Mouse (Mus musculus) stomach, embryonic 16.5 days (tissue): ENCODE results near the gene Msh5. TPM values are rescaled to one million over a fixed set of nuclear protein-coding genes. Genes with fewer than 3 reads are reported as not detected.
"Not testable (repeated sequence)": the region's sequence is repeated elsewhere in the genome, so short reads cannot be mapped to it uniquely, and the experiment has no call there.

Experiments used
- ATAC-seq: fragments of 200-750 bp; cut with Nextera tagmentation; 2 replicates; pipeline ENCODE4 v1.8.0; 2017; ENCODE audit warnings: moderate number of reproducible peaks, moderate TSS enrichment; ENCODE audit not compliant: insufficient read depth, low FRiP score
- H3K27ac ChIP-seq: fragments of 300-500 bp; sonication (generic); 2 replicates; pipeline ENCODE4 v1.5.1; 2014; ENCODE audit warnings: low read length
- H3K27me3 ChIP-seq: fragments of 300-500 bp; sonication (generic); 2 replicates; pipeline ENCODE4 v1.6.1; 2014; ENCODE audit warnings: low read length, control low read depth, mixed read lengths; ENCODE audit not compliant: control insufficient read depth, insufficient read depth
- H3K36me3 ChIP-seq: fragments of 300-500 bp; sonication (generic); 2 replicates; pipeline ENCODE4 v1.6.1; 2014; ENCODE audit warnings: low read length; ENCODE audit not compliant: control insufficient read depth, insufficient read depth
- H3K4me1 ChIP-seq: fragments of 300-500 bp; sonication (generic); 2 replicates; pipeline ENCODE4 v1.6.1; 2014; ENCODE audit warnings: low read length, control low read depth, mixed read lengths; ENCODE audit not compliant: control insufficient read depth, insufficient read depth
- H3K4me2 ChIP-seq: fragments of 300-500 bp; sonication (generic); 2 replicates; pipeline ENCODE4 v1.6.1; 2014; ENCODE audit warnings: low read depth, low read length, mixed read lengths
- H3K4me3 ChIP-seq: fragments of 300-500 bp; sonication (generic); replicated peaks from 2 replicates; pipeline ENCODE4 v1.5.1; 2014; ENCODE audit warnings: mild to moderate bottlenecking, low read length
- H3K9ac ChIP-seq: fragments of 300-500 bp; sonication (generic); 2 replicates; pipeline ENCODE4 v1.6.1; 2014; ENCODE audit warnings: low read length
- H3K9me3 ChIP-seq: fragments of 300-500 bp; sonication (generic); replicated peaks from 2 replicates; pipeline ENCODE4 v1.6.1; 2016; ENCODE audit warnings: low read length, control low read depth; ENCODE audit not compliant: control insufficient read depth
- WGBS: fragments of 180-500 bp; shearing (Covaris S2); extraction: QIAGEN DNeasy Blood & Tissue Kit; methylation state at CpG from one replicate; pipeline ENCODE4 v1.1.7; 2014; 5-methylcytosine and 5-hydroxymethylcytosine counted together
- polyA plus RNA-seq: library from polyadenylated mRNA; unstranded; fragments of >200 nt; fragmentation: Nextera tagmentation; extraction: Ambion mirVana; gene quantifications from 2 replicates; pipeline ENCODE4 v1.2.1, GENCODE M21; 2015

The Msh5 gene
- polyA plus RNA-seq, 1 experiment from 2014 or later: 4.2 TPM

DNA sequence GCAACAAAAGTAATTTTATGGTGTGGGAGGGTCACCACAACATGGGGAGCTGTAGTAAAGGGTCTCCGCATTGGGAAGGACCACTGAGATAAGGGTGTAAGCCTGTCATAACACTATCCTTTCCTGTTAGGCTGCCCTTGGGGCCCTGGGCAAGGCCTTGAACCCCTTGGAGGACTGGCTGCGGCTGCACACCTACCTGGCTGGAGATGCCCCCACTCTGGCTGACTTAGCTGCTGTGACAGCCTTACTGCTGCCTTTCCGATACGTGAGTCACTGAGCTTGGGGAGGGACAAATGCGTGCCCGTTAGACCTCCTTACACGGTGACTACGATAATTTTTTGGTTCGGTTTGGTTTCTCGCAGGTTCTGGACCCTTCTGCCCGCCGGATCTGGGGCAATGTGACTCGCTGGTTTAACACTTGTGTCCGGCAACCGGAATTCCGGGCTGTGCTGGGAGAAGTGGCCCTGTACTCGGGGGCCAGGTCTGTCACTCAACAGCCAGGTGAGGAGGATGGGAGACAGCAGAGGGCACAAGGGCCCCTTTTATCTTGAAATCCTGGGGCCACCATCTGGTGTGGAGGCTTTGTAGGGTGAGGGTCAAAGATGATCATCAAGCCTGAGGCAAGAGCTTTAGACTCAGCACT lies 42.3 kb downstream of the Msh5 start:
- Histone ChIP-seq H3K27me3 (no peaks in the 10 kb centered on the region), H3K9me3 (no peaks in the 10 kb centered on the region), H3K36me3 (peaks cover 22% of the 10 kb centered on the region), H3K4me3 (no peak overlapping the region), H3K4me1 (peaks cover 22% of the 10 kb centered on the region), H3K4me2 (no peak overlapping the region), H3K27ac (no peak overlapping the region), H3K9ac (no peak overlapping the region)
- ATAC-seq: no peak
- WGBS: 93% methylated on average over 17 of the region's 17 CpGs

DNA sequence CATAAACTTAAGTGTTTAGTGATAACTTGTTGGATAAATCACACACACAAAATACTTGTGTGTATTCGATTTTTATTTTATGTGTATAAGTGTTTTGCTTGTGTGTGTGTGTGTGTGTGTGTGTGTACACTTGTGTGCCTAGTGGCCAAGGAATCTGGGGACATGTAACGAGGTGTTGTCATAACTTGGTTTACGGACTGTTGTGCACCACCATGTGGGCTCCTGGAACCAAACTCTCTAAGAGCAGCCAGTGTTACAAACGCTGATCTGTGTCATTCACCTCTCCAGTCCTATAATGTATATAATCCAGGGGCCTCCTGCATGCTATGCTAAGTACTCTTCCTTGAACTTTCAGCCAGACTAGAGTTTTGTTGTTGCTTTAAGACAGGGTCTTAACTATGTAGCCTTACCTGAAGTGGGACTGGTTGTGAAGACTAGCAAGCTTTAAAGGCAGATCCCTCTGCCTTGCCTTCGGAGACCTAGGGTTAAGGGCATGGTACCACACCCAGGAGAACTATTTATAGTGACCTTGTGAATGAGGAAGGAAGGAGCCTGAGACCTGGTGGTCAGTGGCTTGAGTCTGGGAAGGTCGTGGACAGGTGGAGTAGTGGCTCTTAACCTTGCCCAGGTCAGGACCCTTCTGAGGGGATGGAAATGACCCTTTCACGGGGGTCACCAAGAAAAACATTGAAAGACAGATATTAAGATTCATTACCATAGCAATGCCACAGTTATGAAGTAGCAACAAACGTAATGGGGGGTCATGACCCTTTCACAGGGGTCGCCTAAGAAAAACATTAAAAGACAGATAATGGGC lies 43.3 kb downstream of the Msh5 start:
- H3K27me3 ChIP-seq: no peaks in the 10 kb centered on the region
- H3K4me2 ChIP-seq: peak overlapping the region; percentile 98

DNA sequence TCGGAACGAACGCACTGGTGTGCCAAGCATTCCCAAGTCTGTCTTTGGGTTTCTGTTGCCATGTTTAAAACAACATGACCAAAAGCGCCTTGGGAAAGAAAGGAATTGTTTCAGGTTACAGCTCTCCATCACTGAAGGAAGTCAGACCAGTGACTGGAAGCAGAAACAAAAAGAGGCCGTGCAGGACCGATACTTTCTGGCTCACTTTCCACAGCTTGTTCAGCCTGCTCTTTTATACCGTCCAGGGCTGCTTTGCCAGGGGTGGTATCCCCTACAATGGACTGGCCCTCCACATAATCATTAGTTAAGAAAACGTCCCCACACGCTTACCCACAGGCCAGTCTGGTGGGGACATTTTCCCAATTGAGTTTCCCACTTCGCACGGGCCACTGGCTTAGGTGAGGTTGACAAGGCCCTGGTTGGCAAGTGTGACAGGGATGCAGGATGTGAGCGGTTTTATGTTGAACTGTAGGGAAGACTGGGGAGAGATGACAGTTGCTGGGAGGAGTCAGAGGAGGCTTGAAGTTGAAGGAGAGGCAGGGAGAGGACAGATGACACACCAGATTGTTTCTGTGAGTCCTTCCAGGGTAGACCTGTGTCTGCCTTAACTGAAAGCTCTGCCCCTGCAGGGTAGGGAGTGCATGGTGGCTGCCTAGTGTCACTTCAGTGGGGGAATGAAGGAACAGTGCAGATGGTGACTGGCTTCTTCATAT lies 44.2 kb downstream of the Msh5 start:
- Histone ChIP-seq H3K4me2 (peak overlapping the region; percentile 98), H3K27me3 (no peaks in the 10 kb centered on the region), H3K4me3 (peak overlapping the region; percentile 66), H3K9me3 (no peaks in the 10 kb centered on the region), H3K4me1 (peaks cover 36% of the 10 kb centered on the region), H3K9ac (peak overlapping the region; percentile 92), H3K27ac (peak overlapping the region; percentile 97), H3K36me3 (peaks cover 17% of the 10 kb centered on the region)
- no peak for ATAC-seq
- WGBS: 3% methylated on average over 12 of the region's 12 CpGs

More for the DNA sequence above, 43.3 kb downstream of the Msh5 start:
- Histone ChIP-seq H3K27ac (no peak overlapping the region), H3K36me3 (peaks cover 17% of the 10 kb centered on the region), H3K4me1 (peaks cover 31% of the 10 kb centered on the region), H3K4me3 (peak overlapping the region; percentile 66; the same call in 1 of the 2 replicates), H3K9me3 (no peaks in the 10 kb centered on the region), H3K9ac (peak overlapping the region; percentile 92)
- 47% methylated on average over 9 of the region's 9 CpGs for WGBS
- no peak for ATAC-seq

DNA sequence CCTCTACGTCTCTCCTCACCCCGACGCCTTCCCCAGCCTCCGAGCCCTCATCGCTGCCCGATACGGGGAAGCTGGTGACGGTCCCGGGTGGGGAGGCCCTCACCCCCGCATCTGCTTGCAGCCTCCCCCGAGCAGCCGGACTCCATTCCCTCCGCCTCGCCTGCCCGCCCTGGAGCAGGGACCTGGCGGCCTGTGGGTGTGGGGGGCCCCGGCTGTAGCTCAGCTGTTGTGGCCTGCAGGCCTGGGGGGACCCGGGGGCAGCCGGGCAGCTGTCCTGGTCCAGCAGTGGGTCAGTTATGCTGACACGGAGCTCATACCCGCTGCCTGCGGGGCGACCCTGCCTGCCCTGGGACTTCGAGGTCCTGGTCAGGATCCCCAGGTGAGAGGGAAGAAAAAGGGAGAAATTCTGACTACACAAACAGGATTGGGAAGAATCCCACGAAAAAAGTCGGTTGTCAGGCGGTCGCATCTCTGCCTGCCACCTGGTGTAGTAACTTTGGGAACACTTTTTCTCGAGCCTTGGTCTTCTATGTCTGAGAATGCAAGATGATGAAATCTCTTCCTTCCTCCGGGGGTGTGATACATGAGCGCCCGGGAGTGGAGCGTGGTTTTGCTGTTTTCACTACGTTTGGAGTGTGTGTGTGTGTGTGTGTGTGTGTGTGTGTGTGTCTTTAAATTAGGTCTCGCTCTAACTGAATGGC lies 44.9 kb downstream of the Msh5 start:
- Histone ChIP-seq H3K4me3 (peak overlapping the region; percentile 66), H3K4me2 (peak overlapping the region; percentile 98), H3K27me3 (no peaks in the 10 kb centered on the region), H3K27ac (peak overlapping the region; percentile 97), H3K36me3 (peaks cover 17% of the 10 kb centered on the region), H3K4me1 (peaks cover 36% of the 10 kb centered on the region), H3K9me3 (no peaks in the 10 kb centered on the region), H3K9ac (peak overlapping the region; percentile 92)
- peak; percentile 13; the same call in 1 of the 2 replicates for ATAC-seq
- WGBS: under 1% methylated on average over 35 of the region's 35 CpGs

GRCm38 (mm10) chr17:35000717-35001451 lies 45.7 kb downstream of the Msh5 start, which contains the start of gene Vars:
TSS of gene Vars (plus strand) at chr17:35000987.
- peak; percentile 92 for ATAC-seq
- peak within 1 kb of the TSS; percentile 66 for H3K4me3 ChIP-seq
- H3K27me3 ChIP-seq: no peaks in the 10 kb centered on the region
- no peaks in the 10 kb centered on the region for H3K9me3 ChIP-seq
- H3K27ac ChIP-seq: peak within 1 kb of the TSS; percentile 97
- peak within 1 kb of the TSS; percentile 92 for H3K9ac ChIP-seq
- peaks cover 36% of the 10 kb centered on the region for H3K4me1 ChIP-seq
- WGBS: under 1% methylated on average over 83 of the region's 83 CpGs
- H3K4me2 ChIP-seq: peak within 1 kb of the TSS; percentile 98
- H3K36me3 ChIP-seq: peaks cover 16% of the 10 kb centered on the region

GRCm38 (mm10) chr17:34999871-35000716 lies 46.5 kb downstream of the Msh5 start:
- H3K36me3 ChIP-seq, ATAC-seq: not testable (repeated sequence)

DNA sequence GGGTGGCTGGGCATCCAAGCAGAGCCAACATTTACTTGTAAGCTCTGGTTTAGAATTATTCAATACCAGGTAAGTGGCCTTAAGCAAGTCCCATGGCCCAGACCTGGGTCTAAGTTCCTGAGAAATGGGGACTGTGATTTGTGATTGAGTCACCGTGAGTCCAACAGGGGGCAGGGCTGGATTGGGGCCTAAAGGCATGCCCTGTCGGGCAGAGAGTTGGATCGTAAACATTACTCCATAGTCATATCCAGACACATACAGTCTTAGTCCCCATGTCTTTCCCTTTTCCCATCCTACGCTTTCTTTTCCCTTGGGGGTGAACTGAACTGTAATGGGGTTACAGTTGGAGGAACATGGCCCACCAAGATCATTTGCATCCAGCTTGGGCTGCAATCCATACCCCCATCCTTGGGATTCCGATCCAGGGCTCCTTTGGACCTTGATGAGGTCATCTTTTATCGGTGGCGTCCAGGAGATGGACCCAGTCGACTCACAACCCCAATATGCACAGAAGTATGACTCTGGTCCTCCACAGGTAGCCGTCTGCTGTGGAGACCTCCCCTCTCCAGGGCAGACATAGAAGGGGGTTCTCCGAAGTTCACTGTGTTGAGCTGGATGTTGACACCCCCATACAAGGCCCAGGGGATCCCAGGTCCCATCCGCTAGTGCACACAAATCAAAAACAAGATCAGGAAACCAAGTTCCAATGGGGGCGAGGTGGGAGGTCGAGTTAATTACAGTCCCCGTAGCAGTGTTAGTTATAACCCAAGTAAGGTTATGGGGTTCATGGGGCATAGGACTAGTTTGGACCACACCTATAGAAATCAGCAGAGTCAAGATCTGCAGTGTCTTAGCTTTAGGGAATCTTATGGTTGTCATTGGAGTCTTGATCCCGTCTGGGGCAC lies 47.8 kb downstream of the Msh5 start:
- ATAC-seq: no peak
- peak overlapping the region; percentile 98 for H3K4me2 ChIP-seq
- peaks cover 36% of the 10 kb centered on the region for H3K4me1 ChIP-seq
- no peaks in the 10 kb centered on the region for H3K9me3 ChIP-seq
- H3K27ac ChIP-seq: 0 out of 2 replicates have a peak overlapping the region, but pooled peaks have one; percentile 82
- no peaks in the 10 kb centered on the region for H3K36me3 ChIP-seq
- no peaks in the 10 kb centered on the region for H3K27me3 ChIP-seq
- peak overlapping the region; percentile 80 for H3K9ac ChIP-seq
- H3K4me3 ChIP-seq: peak overlapping the region; percentile 52
- WGBS: 90% methylated on average over 15 of the region's 15 CpGs

More at GRCm38 (mm10) chr17:34999871-35000716, 46.5 kb downstream of the Msh5 start:
- peak overlapping the region; percentile 66 for H3K4me3 ChIP-seq
- 11% methylated on average over 29 of the region's 32 CpGs for WGBS
- H3K4me1 ChIP-seq: peaks cover 36% of the 10 kb centered on the region
- H3K27me3 ChIP-seq, H3K9me3 ChIP-seq: not testable (repeated sequence)
- H3K4me2 ChIP-seq: peak overlapping the region; percentile 98
- H3K27ac ChIP-seq: peak overlapping the region; percentile 97
- H3K9ac ChIP-seq: peak overlapping the region; percentile 92
